Mouse (Mus musculus) liver, postnatal 0 days (tissue): Measurements from ENCODE around the gene Serpind1.

ENCODE experiments used
- CTCF ChIP-seq: sonication (generic); IDR thresholded peaks from 2 replicates; pipeline ENCODE4 v1.5.1; 2016; ENCODE audit warnings: antibody characterized with exemption, low read depth
- EP300 ChIP-seq: IDR thresholded peaks from 2 replicates; pipeline ENCODE4 v1.6.1; 2016; ENCODE audit warnings: antibody characterized with exemption, low read depth, mild to moderate bottlenecking

DNA sequence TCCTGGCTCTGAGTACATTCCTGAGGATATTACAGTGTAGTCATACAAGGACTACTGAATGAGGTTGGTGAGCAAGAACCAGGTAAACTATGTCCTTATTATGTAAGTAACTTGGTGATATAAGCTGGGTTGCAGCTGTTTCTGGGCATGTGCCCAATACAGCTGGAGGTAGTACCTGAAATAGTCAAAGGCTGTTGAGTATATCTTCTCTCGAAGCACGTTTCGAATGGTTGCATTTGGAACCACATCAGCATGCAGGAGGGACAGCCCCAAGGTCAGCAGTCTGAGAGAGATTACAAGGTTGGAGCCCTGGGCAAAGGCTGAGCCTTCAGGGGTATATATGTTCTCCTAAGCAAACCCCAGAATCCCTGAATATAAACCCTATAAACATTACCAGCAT is 30.4 kb upstream of the Serpind1 start:
- TF ChIP-seq CTCF (no peak), EP300 (no peak)
